8 mouse cellular contexts compared by ENCODE assay signal in the genomic region with DNA sequence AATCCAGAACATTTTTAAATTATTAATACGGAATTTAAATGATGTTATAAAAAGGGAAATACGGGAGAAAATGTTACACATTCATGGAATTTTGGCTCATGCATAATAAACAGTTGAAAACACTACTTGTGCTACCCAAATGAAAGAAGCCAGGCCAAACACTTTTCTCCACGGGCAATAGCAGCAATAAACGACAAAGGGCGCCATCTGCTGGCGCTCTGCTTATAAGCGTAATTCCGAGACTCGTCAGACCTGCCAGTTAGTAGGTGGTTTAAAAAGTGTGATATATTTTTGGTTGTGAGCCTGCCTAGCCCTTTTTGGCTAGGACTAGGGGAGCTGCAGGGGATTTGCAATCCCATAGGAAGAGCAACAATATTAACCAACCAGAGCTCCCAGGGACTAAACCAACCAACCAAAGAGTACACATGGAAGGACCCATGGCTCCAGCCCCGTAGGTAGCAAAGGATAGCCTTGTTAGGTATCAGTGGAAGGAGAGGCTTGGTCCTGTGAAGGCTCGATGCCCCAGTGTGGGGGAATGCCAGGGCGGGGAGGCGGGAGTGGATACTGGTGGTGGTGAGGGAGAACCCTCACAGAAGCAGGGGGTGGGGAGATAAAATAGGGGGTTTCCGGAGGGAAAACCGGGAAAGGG. TPM values are rescaled to one million over a fixed set of nuclear protein-coding genes. Genes with fewer than 3 reads are reported as not detected.
A peak's percentile ranks its signal among the peaks of the same experiment; 100 is the strongest.
DNase-seq lines count a peak whose midpoint lies in the region; ATAC-seq and TF ChIP-seq lines count a peak whose summit lies in the region.

No protein-coding gene starts in this region.

- 30% methylated on average over 15 of the region's 15 CpGs for WGBS in embryonic facial prominence, embryonic 11.5 days
- WGBS in lung, postnatal 0 days, result 26% methylated on average over 15 of the region's 15 CpGs

- no peaks in the 10 kb centered on the region for H3K4me1 ChIP-seq in ES-Bruce4 (ENCODE audit: control insufficient read depth, insufficient read depth, low read length)
- H3K4me1 ChIP-seq in embryonic facial prominence, embryonic 11.5 days (ENCODE audit: control insufficient read depth, insufficient read depth, low read length), result no peaks in the 10 kb centered on the region
- H3K4me1 ChIP-seq in lung, postnatal 0 days (ENCODE audit: insufficient read depth, low read depth, low read length), result no peaks in the 10 kb centered on the region

- TF ChIP-seq POLR2A in ES-Bruce4 (IDR thresholded peaks at IDR 0.05; ENCODE audit: insufficient read depth, low read length), result no peak

- TF ChIP-seq CTCF in ES-Bruce4 (IDR thresholded peaks at IDR 0.05; ENCODE audit: low read depth, low read length), result peak; percentile 76
- TF ChIP-seq CTCF in lung, postnatal 0 days (IDR thresholded peaks at IDR 0.05), result peak; percentile 87

- no peak for ATAC-seq in embryonic facial prominence, embryonic 11.5 days (replicated peaks; ENCODE audit: insufficient number of reproducible peaks, low FRiP score, low TSS enrichment, low read depth)
- peak; percentile 48 for ATAC-seq in lung, postnatal 0 days

- intact Hi-C loops in heart, postnatal 10 days (cut with DNase I), result loop anchor here (2.0 to 10.0 kb wide), 3 partner anchors 643 to 997 kb away; no protein-coding TSS in a partner anchor

- no peaks in the 10 kb centered on the region for H3K36me3 ChIP-seq in ES-Bruce4 (ENCODE audit: control insufficient read depth, insufficient read depth, low read length, poor library complexity, severe bottlenecking)
- no peaks in the 10 kb centered on the region for H3K36me3 ChIP-seq in embryonic facial prominence, embryonic 11.5 days (replicated peaks; ENCODE audit: control insufficient read depth, insufficient read depth, low read depth, low read length)
- no peaks in the 10 kb centered on the region for H3K36me3 ChIP-seq in lung, postnatal 0 days (ENCODE audit: insufficient read depth, low read length)

- no peak overlapping the region for H3K9ac ChIP-seq in ES-Bruce4 (ENCODE audit: low read depth, poor library complexity, severe bottlenecking)
- no peak overlapping the region for H3K9ac ChIP-seq in embryonic facial prominence, embryonic 11.5 days (replicated peaks; ENCODE audit: low read length)
- no peak overlapping the region for H3K9ac ChIP-seq in lung, postnatal 0 days (replicated peaks; ENCODE audit: low read depth)

- H3K9me3 ChIP-seq in ES-Bruce4 (replicated peaks; ENCODE audit: control insufficient read depth, insufficient read depth, low read length, poor library complexity, severe bottlenecking), result no peaks in the 10 kb centered on the region
- no peaks in the 10 kb centered on the region for H3K9me3 ChIP-seq in embryonic facial prominence, embryonic 11.5 days (replicated peaks; ENCODE audit: control insufficient read depth, low read length)
- H3K9me3 ChIP-seq in lung, postnatal 0 days (ENCODE audit: low read length), result no peaks in the 10 kb centered on the region

- TF ChIP-seq EP300 in ES-Bruce4 (IDR thresholded peaks at IDR 0.05; ENCODE audit: insufficient read depth, low read depth, low read length), result no peak
- TF ChIP-seq EP300 in lung, postnatal 0 days (IDR thresholded peaks at IDR 0.05), result no peak

- H3K27me3 ChIP-seq in ES-Bruce4 (ENCODE audit: control insufficient read depth, insufficient read depth, low read length, poor library complexity, severe bottlenecking), result no peaks in the 10 kb centered on the region; the same call in 1 of the 2 replicates
- no peaks in the 10 kb centered on the region for H3K27me3 ChIP-seq in embryonic facial prominence, embryonic 11.5 days (ENCODE audit: control insufficient read depth, insufficient read depth, low read length)
- H3K27me3 ChIP-seq in lung, postnatal 0 days (replicated peaks; ENCODE audit: insufficient read depth, low read length), result no peaks in the 10 kb centered on the region

- H3K4me3 ChIP-seq in ES-Bruce4 (ENCODE audit: low read depth, low read length), result no peak overlapping the region
- no peak overlapping the region for H3K4me3 ChIP-seq in embryonic facial prominence, embryonic 11.5 days (ENCODE audit: low read depth, low read length)
- H3K4me3 ChIP-seq in lung, postnatal 0 days (ENCODE audit: low read depth, low read length), result no peak overlapping the region

- no peak overlapping the region for H3K27ac ChIP-seq in ES-Bruce4 (ENCODE audit: insufficient read depth, low read length)
- H3K27ac ChIP-seq in embryonic facial prominence, embryonic 11.5 days (replicated peaks; ENCODE audit: low read depth, low read length), result no peak overlapping the region
- H3K27ac ChIP-seq in lung, postnatal 0 days (ENCODE audit: low read length), result no peak overlapping the region

- DNase-seq in adrenal gland, postnatal 4 days (ENCODE audit: low spot score in 2 of 2), result peak; percentile 26 to 35
- DNase-seq in embryonic facial prominence, embryonic 11.5 days (ENCODE audit: low spot score), result peak; percentile 90
- peak; percentile 76 to 83 for DNase-seq in heart, postnatal 10 days
- peak; percentile 52 to 91 for DNase-seq in layer of hippocampus, adult 18-20 months (ENCODE audit: low spot score in 2 of 2)
- DNase-seq in lung, postnatal 0 days (ENCODE audit: low spot score), result peak; percentile 85
- peak; percentile 83 for DNase-seq in retina, postnatal 1 day
- DNase-seq in thymus, postnatal 36 days, result peak; percentile 75 to 78

- no peak overlapping the region for H3K4me2 ChIP-seq in embryonic facial prominence, embryonic 11.5 days (ENCODE audit: low read depth, low read length)
- H3K4me2 ChIP-seq in lung, postnatal 0 days (replicated peaks; ENCODE audit: low read depth, low read length), result no peak overlapping the region

RNA-seq across cellular contexts. Expression of gene Lmo4, which starts 37.1 kb away (rescaled TPM):
- 28.9 and 30.7 TPM in 2 replicates for polyA plus RNA-seq in ES-Bruce4 (2011; ENCODE audit: insufficient read depth, insufficient read length, low read depth, missing spikeins)
- 100 to 1,000 TPM in 1 of 2 experiments, 10 to 100 TPM in 1; 91.9 to 103 TPM for total RNA-seq in adrenal gland, postnatal 4 days (2021)
- polyA plus RNA-seq in embryonic facial prominence, embryonic 11.5 days (2014; fragmentation: Nextera tagmentation; extraction: Ambion mirVana), result 104 TPM in 2 replicates
- total RNA-seq in heart, postnatal 10 days (2021), result 10 to 100 TPM; 39.1 to 40.2 TPM
- 100 to 1,000 TPM; 224 to 225 TPM for total RNA-seq in layer of hippocampus, adult 18-20 months (2021)
- polyA plus RNA-seq in lung, postnatal 0 days (2015; fragmentation: Nextera tagmentation; extraction: Ambion mirVana), result 62.8 and 65.3 TPM in 2 replicates

Comparison
In these comparisons a context has a peak if more than half of its experiments do, and no peak if none do; other contexts are left out.
1. DNase-seq: peak in every context shown above with its lines; median percentile 90 in embryonic facial prominence, embryonic 11.5 days; 85 in lung, postnatal 0 days; 83 in retina, postnatal 1 day; 80 in heart, postnatal 10 days; 76 in thymus, postnatal 36 days; 72 in layer of hippocampus, adult 18-20 months; 30 in adrenal gland, postnatal 4 days.